Mouse (Mus musculus) midbrain, embryonic 12.5 days (tissue): ENCODE results near the gene Lgi4. TPM values are rescaled to one million over a fixed set of nuclear protein-coding genes. Genes with fewer than 3 reads are reported as not detected.

ENCODE experiments used
- ATAC-seq: fragments of 200-750 bp; cut with Nextera tagmentation; 2 replicates; pipeline ENCODE4 v1.8.0; 2017; ENCODE audit warnings: low read depth, moderate TSS enrichment, moderate library complexity; ENCODE audit not compliant: low FRiP score
- H3K27ac ChIP-seq: fragments of 300-500 bp; sonication (generic); replicated peaks from 2 replicates; pipeline ENCODE4 v1.5.1; 2016; ENCODE audit warnings: mild to moderate bottlenecking
- H3K27me3 ChIP-seq: fragments of 300-500 bp; sonication (generic); 2 replicates; pipeline ENCODE4 v1.6.1; 2016; ENCODE audit warnings: mild to moderate bottlenecking
- H3K36me3 ChIP-seq: fragments of 300-500 bp; sonication (generic); 2 replicates; pipeline ENCODE4 v1.6.1; 2016
- H3K4me1 ChIP-seq: fragments of 300-500 bp; sonication (generic); 2 replicates; pipeline ENCODE4 v1.6.1; 2016
- H3K4me2 ChIP-seq: fragments of 300-500 bp; sonication (generic); replicated peaks from 2 replicates; pipeline ENCODE4 v1.6.1; 2016; ENCODE audit warnings: mild to moderate bottlenecking, moderate library complexity
- H3K4me3 ChIP-seq: fragments of 300-500 bp; sonication (generic); 2 replicates; pipeline ENCODE4 v1.5.1; 2016; ENCODE audit warnings: mild to moderate bottlenecking
- H3K9ac ChIP-seq: fragments of 300-500 bp; sonication (generic); replicated peaks from 2 replicates; pipeline ENCODE4 v1.6.1; 2016; ENCODE audit warnings: mild to moderate bottlenecking, moderate library complexity
- H3K9me3 ChIP-seq: fragments of 300-500 bp; sonication (generic); 2 replicates; pipeline ENCODE4 v1.6.1; 2016; ENCODE audit warnings: mild to moderate bottlenecking
- whole genome bisulfite sequencing: fragments of 180-500 bp; shearing (Covaris S2); methylation state at CpG from one replicate; pipeline ENCODE4 v1.1.7; 2016; 5-methylcytosine and 5-hydroxymethylcytosine counted together
- polyA plus RNA-seq: library from polyadenylated mRNA; unstranded; fragments of >200 nt; fragmentation: Nextera tagmentation; extraction: Ambion mirVana; gene quantifications from 2 replicates; pipeline ENCODE4 v1.2.1, GENCODE M21; 2016

Gene Lgi4
- polyA plus RNA-seq, 1 experiment from 2014 or later, result 0.54 TPM

DNA sequence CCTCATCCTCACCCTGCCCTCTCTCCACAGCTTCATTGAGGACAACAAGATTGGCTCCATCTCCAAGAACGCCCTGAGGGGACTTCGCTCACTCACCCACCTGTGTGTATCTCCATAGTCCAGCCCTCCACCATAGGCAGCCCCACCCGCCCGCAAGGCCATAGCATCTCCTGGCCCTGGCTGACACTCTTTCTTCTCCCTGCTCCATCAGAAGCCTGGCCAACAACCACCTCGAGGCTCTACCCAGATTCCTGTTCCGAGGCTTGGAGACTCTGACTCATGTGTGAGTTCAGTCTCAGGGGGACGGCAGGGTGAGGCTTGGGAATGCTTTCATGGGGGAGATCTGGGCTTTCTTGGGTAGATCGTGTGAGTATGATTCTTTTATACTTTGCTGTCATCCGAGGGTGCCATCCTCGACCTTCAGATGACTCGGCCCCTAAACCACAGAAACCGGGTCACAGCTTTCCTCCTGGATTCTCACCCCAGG lies 4.0 kb downstream of the Lgi4 start:
- WGBS, result 89% methylated on average over 12 of the region's 12 CpGs

DNA sequence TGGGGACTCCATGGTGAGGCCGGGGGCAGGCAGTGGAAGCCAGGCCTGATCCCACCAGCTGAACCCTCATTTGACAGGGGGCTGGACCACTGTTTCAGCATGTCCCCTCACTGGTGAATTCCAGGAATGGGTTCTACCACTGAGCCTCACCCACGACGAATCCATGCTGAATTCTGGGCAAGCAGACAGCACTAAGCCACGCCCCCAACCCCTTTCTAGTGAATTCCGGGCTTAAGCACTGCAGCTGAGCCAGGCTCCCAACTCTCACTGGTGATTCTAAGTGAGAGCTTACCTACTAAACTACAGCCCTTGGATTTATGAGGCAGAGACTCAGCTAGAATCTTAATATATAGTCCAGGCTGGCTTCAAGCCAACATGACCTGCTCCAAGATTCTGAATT lies 8.7 kb downstream of the Lgi4 start:
- no peak for ATAC-seq
- no peaks in the 10 kb centered on the region for H3K27me3 ChIP-seq
- no peak overlapping the region for H3K4me3 ChIP-seq
- 51% methylated on average over 5 of the region's 5 CpGs for WGBS
- H3K9ac ChIP-seq, result no peak overlapping the region
- H3K27ac ChIP-seq, result no peak overlapping the region
- H3K4me1 ChIP-seq, result no peaks in the 10 kb centered on the region
- no peaks in the 10 kb centered on the region for H3K36me3 ChIP-seq
- H3K4me2 ChIP-seq, result no peak overlapping the region
- no peaks in the 10 kb centered on the region for H3K9me3 ChIP-seq

More for the DNA sequence above, 4.0 kb downstream of the Lgi4 start:
- Histone ChIP-seq H3K4me3 (no peak overlapping the region), H3K9ac (no peak overlapping the region), H3K4me1 (no peaks in the 10 kb centered on the region), H3K9me3 (no peaks in the 10 kb centered on the region), H3K4me2 (no peak overlapping the region), H3K36me3 (no peaks in the 10 kb centered on the region), H3K27me3 (no peaks in the 10 kb centered on the region), H3K27ac (no peak overlapping the region)
- no peak for ATAC-seq

DNA sequence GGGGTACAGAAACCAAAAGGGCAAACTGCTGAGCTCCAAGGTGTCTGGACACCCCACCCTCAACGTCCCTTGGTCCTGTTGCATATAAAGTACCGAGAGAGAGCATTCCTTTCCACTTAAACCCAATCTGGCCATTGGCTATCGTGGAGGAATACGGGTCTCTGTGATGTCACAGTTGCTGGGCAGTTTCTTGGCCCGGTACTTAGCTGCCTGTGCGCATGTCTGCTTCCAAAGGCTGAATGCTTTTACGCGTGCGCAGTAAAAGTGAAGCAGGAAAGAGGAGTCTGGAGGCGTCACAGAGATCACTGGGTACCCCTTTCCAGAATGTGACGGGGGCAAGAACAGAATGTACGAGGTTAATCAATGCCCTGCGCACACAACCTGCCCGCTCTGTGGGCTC lies 10.3 kb downstream of the Lgi4 start:
- ATAC-seq, result no peak
- no peak overlapping the region for H3K4me2 ChIP-seq
- 89% methylated on average over 14 of the region's 14 CpGs for WGBS
- no peaks in the 10 kb centered on the region for H3K36me3 ChIP-seq
- no peak overlapping the region for H3K27ac ChIP-seq
- H3K9ac ChIP-seq, result no peak overlapping the region
- H3K27me3 ChIP-seq, result no peaks in the 10 kb centered on the region
- H3K9me3 ChIP-seq, result no peaks in the 10 kb centered on the region
- no peaks in the 10 kb centered on the region for H3K4me1 ChIP-seq
- H3K4me3 ChIP-seq, result no peak overlapping the region

DNA sequence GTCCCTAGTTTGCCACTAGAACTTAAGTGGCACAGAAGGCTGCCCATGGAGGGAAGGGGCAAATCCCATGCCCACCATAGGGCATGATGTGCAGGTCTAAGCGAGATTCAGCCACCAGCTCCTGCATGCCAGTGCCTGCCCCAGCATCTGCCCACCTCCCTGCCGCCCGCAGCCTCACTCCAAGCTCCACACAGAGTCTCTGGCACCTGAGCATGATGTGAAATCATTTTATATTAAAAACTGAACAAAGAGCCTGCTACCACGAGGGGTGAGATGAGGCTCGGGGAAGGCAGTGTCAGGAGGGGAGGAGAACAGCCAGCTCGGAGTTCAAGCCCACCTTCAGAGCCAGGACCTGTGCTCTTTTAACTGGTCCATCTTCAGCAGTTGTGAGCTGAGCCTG lies 11.2 kb downstream of the Lgi4 start:
- 83% methylated on average over 6 of the region's 6 CpGs for WGBS
- no peak for ATAC-seq
- no peaks in the 10 kb centered on the region for H3K27me3 ChIP-seq
- H3K9me3 ChIP-seq, result no peaks in the 10 kb centered on the region
- H3K4me3 ChIP-seq, result no peak overlapping the region
- H3K4me1 ChIP-seq, result no peaks in the 10 kb centered on the region
- H3K36me3 ChIP-seq, result no peaks in the 10 kb centered on the region
- H3K9ac ChIP-seq, result no peak overlapping the region
- no peak overlapping the region for H3K4me2 ChIP-seq
- no peak overlapping the region for H3K27ac ChIP-seq

DNA sequence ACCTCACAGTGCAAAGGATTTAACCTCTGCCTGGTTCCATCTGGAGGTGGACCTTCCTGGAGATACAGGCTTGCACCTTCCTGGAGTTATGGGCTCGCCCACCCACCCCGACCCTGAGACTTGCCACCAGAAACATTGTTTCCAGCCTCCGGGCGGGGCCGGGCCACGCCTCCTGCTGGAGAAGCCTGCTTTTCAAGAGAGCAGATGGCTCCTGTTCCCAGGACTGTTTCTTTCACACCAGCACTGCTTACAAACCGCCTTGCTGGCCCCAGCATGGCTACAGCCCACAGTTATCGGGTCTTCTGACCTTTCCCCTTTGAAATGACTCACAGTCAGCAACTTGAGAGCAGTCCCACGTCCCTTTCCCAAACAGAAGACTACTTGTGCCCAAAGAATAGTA lies 13.2 kb downstream of the Lgi4 start:
- Histone ChIP-seq H3K36me3 (no peaks in the 10 kb centered on the region), H3K27me3 (no peaks in the 10 kb centered on the region), H3K9me3 (no peaks in the 10 kb centered on the region), H3K27ac (no peak overlapping the region), H3K9ac (no peak overlapping the region), H3K4me1 (no peaks in the 10 kb centered on the region), H3K4me2 (no peak overlapping the region), H3K4me3 (no peak overlapping the region)
- ATAC-seq, result no peak
- WGBS, result 60% methylated on average over 9 of the region's 9 CpGs

DNA sequence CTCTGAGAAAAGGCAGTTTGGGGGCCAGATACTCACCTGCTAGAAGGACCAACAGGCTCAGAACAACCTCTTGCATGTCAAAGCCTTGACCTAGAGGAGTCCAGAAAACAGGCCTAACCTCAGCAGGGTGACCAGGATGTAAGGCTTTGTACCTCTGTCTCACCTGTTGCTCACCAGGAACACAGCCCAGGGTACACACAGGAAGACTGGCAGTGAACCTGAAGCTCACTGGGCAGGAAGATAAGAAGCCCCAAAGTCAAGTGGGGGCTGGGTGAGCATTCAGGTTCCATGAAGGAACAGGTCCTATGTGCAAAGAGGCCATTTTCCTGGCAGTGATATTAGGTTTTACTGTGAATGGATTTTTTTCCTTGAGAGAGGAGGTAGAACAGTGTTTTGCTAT lies 14.4 kb downstream of the Lgi4 start:
- Histone ChIP-seq H3K36me3 (no peaks in the 10 kb centered on the region), H3K27me3 (no peaks in the 10 kb centered on the region), H3K4me3 (no peak overlapping the region), H3K4me1 (no peaks in the 10 kb centered on the region), H3K9ac (no peak overlapping the region), H3K4me2 (no peak overlapping the region), H3K27ac (no peak overlapping the region), H3K9me3 (no peaks in the 10 kb centered on the region)
- ATAC-seq, result no peak

DNA sequence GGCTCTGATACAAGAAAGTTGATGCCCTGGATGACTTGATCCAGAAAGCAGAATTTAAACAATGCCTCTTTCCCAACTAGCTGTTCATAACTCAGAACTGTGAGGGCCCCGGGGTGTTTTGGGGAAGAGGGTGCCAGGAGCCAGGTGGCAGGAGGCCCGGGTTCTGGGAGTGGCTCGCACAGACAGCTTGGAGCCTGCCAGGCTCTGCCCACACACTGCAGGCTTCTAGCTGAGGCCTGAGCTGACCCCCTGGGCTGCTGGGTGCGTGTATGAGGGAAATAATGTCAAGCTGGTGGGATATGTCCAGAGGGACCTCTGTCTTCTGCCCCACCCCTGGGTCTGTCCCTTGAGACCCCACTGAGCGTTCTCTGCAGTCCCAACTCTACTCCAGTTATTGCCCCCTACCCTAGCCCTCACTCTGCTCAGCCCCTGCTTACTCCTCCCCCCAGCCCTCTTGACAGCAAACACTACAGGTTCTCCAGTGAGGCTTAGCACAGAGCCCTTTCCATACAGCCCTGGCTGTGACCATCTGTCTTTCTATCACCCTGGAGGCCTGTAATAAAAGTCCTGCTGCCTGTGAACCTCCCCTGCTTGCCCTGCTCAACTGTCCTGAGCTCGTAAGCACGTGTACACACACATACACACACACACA lies 15.0 kb downstream of the Lgi4 start:
- no peaks in the 10 kb centered on the region for H3K36me3 ChIP-seq
- 68% methylated on average over 7 of the region's 7 CpGs for WGBS
- H3K4me3 ChIP-seq, result no peak overlapping the region
- H3K4me2 ChIP-seq, result no peak overlapping the region
- no peaks in the 10 kb centered on the region for H3K9me3 ChIP-seq
- H3K9ac ChIP-seq, result no peak overlapping the region
- no peaks in the 10 kb centered on the region for H3K27me3 ChIP-seq
- no peaks in the 10 kb centered on the region for H3K4me1 ChIP-seq
- no peak overlapping the region for H3K27ac ChIP-seq
- no peak for ATAC-seq

DNA sequence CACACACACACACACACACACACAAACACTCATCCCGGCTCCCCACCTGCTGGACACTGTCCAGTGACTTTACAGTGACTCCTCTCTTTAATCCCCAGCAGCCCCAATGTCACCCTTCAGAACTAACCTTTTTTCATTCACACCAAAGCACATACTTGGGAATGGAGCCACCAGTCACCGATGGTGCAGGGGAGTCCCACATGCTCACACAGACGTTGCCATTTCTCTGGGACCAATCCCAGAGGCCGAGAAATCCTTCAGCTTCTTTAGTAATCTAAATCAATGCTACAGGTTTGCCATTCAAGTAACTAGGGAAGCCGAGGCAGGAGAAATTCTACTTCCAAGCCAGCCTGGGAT lies 15.5 kb downstream of the Lgi4 start:
- Histone ChIP-seq H3K9ac (no peak overlapping the region), H3K4me2 (no peak overlapping the region), H3K27me3 (no peaks in the 10 kb centered on the region), H3K4me1 (no peaks in the 10 kb centered on the region), H3K9me3 (no peaks in the 10 kb centered on the region), H3K36me3 (no peaks in the 10 kb centered on the region), H3K27ac (no peak overlapping the region), H3K4me3 (no peak overlapping the region)
- 74% methylated on average over 5 of the region's 5 CpGs for WGBS
- no peak for ATAC-seq

DNA sequence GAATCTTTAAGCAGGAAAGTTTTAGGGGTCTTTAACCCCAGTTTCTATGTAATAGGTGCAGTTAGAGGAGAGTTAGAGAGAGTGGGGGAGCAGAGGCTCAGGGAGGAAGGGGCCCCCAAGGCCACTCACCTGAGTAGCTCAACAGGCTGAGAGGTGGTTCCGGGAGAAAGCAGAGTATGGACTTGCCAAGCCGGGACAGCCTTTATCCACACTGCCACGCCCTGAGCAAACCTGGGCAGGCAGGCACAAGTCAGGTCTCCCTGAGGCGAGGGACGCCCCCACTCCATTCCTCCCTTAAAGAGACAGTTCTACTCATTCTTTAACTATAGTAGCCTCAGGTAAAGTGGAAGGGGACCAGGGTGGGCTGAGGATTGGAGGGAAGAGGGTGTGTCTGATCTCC lies 17.4 kb downstream of the Lgi4 start, which contains the start of gene Fxyd3:
TSS of gene Fxyd3 (minus strand) at position 213 of the 400 bp plus-strand sequence.
- Histone ChIP-seq H3K4me1 (no peaks in the 10 kb centered on the region), H3K9me3 (no peaks in the 10 kb centered on the region), H3K4me3 (no peak within 1 kb of the TSS), H3K9ac (no peak within 1 kb of the TSS), H3K36me3 (no peaks in the 10 kb centered on the region), H3K4me2 (no peak within 1 kb of the TSS), H3K27ac (no peak within 1 kb of the TSS), H3K27me3 (no peaks in the 10 kb centered on the region)
- no peak for ATAC-seq
- 65% methylated on average over 5 of the region's 5 CpGs for WGBS

DNA sequence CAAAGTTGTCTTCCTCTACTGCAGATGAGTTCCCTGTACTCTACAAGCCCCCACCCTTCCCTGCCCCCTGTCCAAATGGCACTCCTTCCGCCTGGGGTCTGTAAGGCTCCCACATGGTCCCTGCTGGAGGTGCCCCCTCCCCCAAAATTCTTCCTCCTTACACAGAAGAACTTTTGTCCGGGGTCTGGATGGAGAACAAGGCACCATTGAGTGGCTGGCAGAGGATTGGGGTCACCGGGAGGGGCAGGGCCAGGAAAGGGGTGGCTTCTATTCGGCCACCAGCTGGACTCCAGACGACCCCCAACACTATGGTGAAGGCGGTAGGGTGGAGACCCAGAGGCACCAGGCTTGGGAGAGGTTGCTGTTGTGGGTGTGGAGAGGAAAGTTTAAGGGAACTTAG lies 18.3 kb downstream of the Lgi4 start:
- no peak overlapping the region for H3K27ac ChIP-seq
- H3K9ac ChIP-seq, result no peak overlapping the region
- H3K4me1 ChIP-seq, result no peaks in the 10 kb centered on the region
- no peak overlapping the region for H3K4me3 ChIP-seq
- H3K27me3 ChIP-seq, result no peaks in the 10 kb centered on the region
- no peaks in the 10 kb centered on the region for H3K36me3 ChIP-seq
- no peaks in the 10 kb centered on the region for H3K9me3 ChIP-seq
- H3K4me2 ChIP-seq, result no peak overlapping the region
- 63% methylated on average over 6 of the region's 6 CpGs for WGBS
- no peak for ATAC-seq

DNA sequence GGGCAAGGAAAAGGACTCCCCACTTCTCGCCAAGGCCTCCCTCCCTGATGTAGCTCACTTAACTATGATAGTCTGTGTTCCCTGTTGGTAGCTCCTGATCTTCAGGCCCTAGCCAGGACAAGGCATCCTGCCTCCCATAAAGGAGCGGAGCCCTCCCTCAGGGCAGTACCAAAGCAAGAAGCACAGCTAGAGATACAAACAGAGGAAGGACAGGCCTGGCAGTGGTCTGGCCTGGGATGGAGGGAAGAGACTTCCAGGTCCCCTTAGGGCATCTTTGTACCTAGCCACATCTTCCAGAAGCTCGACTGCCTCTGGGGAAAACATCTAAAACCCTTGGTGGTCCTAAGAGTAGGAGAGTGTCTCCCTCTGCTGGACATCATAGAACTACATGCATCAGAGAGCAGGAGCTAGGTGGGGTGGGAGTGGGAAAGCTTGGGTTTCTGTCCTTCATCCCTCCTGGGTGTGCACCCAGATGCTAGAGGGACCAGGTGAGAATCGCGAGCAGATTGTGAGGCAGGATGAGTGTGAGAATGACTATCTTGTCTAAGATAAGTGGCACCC lies 18.8 kb downstream of the Lgi4 start:
- no peak for ATAC-seq
- no peaks in the 10 kb centered on the region for H3K4me1 ChIP-seq
- no peaks in the 10 kb centered on the region for H3K9me3 ChIP-seq
- H3K36me3 ChIP-seq, result no peaks in the 10 kb centered on the region
- H3K27me3 ChIP-seq, result no peaks in the 10 kb centered on the region
- no peak overlapping the region for H3K4me3 ChIP-seq
- H3K4me2 ChIP-seq, result no peak overlapping the region
- H3K27ac ChIP-seq, result no peak overlapping the region
- H3K9ac ChIP-seq, result no peak overlapping the region
- WGBS, result 51% methylated on average over 5 of the region's 5 CpGs

DNA sequence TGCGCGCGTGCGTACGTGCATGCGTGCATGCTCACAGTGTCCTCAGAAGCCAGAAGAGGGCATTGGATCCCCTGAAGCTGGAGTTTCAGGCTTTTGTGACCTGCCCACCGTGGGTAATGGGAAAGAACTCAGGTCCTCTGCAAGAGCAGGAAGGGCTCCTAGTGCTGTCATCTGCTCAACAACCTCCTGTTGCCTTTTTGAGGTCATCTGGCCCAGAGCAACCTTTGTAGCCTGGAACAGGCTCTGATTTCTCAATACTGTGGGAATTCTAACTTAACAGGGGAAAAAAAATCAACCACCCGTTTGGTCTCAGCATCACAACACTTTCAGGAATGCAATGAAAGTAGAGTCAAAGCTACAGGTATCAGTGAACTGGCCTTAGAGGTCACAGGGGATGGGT lies 20.5 kb downstream of the Lgi4 start:
- Histone ChIP-seq H3K36me3 (no peaks in the 10 kb centered on the region), H3K27me3 (no peaks in the 10 kb centered on the region), H3K4me1 (peaks cover 3% of the 10 kb centered on the region; the same call in 1 of the 2 replicates), H3K9ac (no peak overlapping the region), H3K27ac (no peak overlapping the region), H3K4me3 (no peak overlapping the region), H3K4me2 (no peak overlapping the region), H3K9me3 (no peaks in the 10 kb centered on the region)
- ATAC-seq, result no peak
- 85% methylated on average over 8 of the region's 8 CpGs for WGBS

DNA sequence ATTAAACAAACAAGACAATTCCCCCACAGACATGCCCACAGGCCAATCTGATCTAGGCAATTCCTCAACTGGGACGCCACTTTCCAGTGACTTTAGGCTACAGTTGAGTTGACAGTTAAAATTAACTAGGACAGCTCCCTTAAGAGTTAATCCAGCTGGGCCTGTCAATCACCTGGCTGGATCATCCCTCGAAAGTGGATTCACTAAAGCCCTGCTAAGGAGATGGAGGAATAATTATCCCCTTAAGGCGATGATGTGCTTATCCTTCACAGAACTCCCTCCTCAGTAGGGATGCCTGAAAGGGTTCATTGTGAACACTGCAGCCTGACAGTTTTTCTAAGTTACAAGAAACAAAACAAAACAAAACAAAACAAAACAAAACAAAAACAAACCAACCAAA lies 21.5 kb downstream of the Lgi4 start:
- H3K4me3 ChIP-seq, result no peak overlapping the region
- no peak overlapping the region for H3K4me2 ChIP-seq
- no peak for ATAC-seq
- H3K27ac ChIP-seq, result no peak overlapping the region
- no peaks in the 10 kb centered on the region for H3K9me3 ChIP-seq
- H3K27me3 ChIP-seq, result no peaks in the 10 kb centered on the region
- 42% methylated on average over 3 of the region's 3 CpGs for WGBS
- H3K4me1 ChIP-seq, result peaks cover 9% of the 10 kb centered on the region
- no peaks in the 10 kb centered on the region for H3K36me3 ChIP-seq
- H3K9ac ChIP-seq, result no peak overlapping the region
